Mouse (Mus musculus) kidney, embryonic 16.5 days (tissue): ENCODE data around the gene Phb. TPM values are rescaled to one million over a fixed set of nuclear protein-coding genes. Genes with fewer than 3 reads are reported as not detected.
"Not testable (repeated sequence)": the region's sequence is repeated elsewhere in the genome, so short reads cannot be mapped to it uniquely, and the experiment has no call there.

Experiments used
- ATAC-seq: fragments of 200-750 bp; cut with Nextera tagmentation; 2 replicates; pipeline ENCODE4 v1.8.0; 2017; ENCODE audit warnings: moderate TSS enrichment; ENCODE audit not compliant: low FRiP score, low TSS enrichment
- H3K27ac ChIP-seq: fragments of 300-500 bp; sonication (generic); 2 replicates; pipeline ENCODE4 v1.5.1; 2014; ENCODE audit warnings: low read length
- H3K27me3 ChIP-seq: fragments of 300-500 bp; sonication (generic); 2 replicates; pipeline ENCODE4 v1.6.1; 2014; ENCODE audit warnings: low read length, control low read depth, mixed read lengths; ENCODE audit not compliant: insufficient read depth
- H3K36me3 ChIP-seq: fragments of 300-500 bp; sonication (generic); 2 replicates; pipeline ENCODE4 v1.6.1; 2014; ENCODE audit warnings: low read length, control low read depth, mixed read lengths; ENCODE audit not compliant: insufficient read depth
- H3K4me1 ChIP-seq: fragments of 300-500 bp; sonication (generic); 2 replicates; pipeline ENCODE4 v1.6.1; 2014; ENCODE audit warnings: low read length, control low read depth, mixed read lengths; ENCODE audit not compliant: insufficient read depth
- H3K4me2 ChIP-seq: fragments of 300-500 bp; sonication (generic); replicated peaks from 2 replicates; pipeline ENCODE4 v1.6.1; 2014; ENCODE audit warnings: low read depth, low read length
- H3K4me3 ChIP-seq: fragments of 300-500 bp; sonication (generic); 2 replicates; pipeline ENCODE4 v1.5.1; 2014; ENCODE audit warnings: mild to moderate bottlenecking, low read length
- H3K9ac ChIP-seq: fragments of 300-500 bp; sonication (generic); replicated peaks from 2 replicates; pipeline ENCODE4 v1.6.1; 2014; ENCODE audit warnings: low read length
- H3K9me3 ChIP-seq: fragments of 300-500 bp; sonication (generic); 2 replicates; pipeline ENCODE4 v1.6.1; 2016; ENCODE audit warnings: low read length, control low read depth
- WGBS: fragments of 180-500 bp; shearing (Covaris S2); extraction: QIAGEN DNeasy Blood & Tissue Kit; methylation state at CpG from one replicate; pipeline ENCODE4 v1.1.7; 2014; 5-methylcytosine and 5-hydroxymethylcytosine counted together
- polyA plus RNA-seq: library from polyadenylated mRNA; unstranded; fragments of >200 nt; fragmentation: Nextera tagmentation; extraction: Ambion mirVana; gene quantifications from 2 replicates; pipeline ENCODE4 v1.2.1, GENCODE M21; 2015

The Phb gene
- polyA plus RNA-seq, 1 experiment from 2014 or later = 288 TPM

GRCm38 (mm10) chr11:95647791-95648190, 19.0 kb upstream of the Phb start:
- no peak overlapping the region for H3K4me3 ChIP-seq
- peaks cover 45% of the 10 kb centered on the region for H3K4me1 ChIP-seq
- 29% methylated on average over 3 of the region's 3 CpGs for WGBS
- H3K9me3 ChIP-seq = no peaks in the 10 kb centered on the region
- no peak for ATAC-seq
- no peaks in the 10 kb centered on the region for H3K36me3 ChIP-seq
- no peak overlapping the region for H3K9ac ChIP-seq
- peak overlapping the region; percentile 5; the same call in 1 of the 2 replicates for H3K27ac ChIP-seq
- peaks cover 23% of the 10 kb centered on the region for H3K27me3 ChIP-seq
- H3K4me2 ChIP-seq = no peak overlapping the region

DNA sequence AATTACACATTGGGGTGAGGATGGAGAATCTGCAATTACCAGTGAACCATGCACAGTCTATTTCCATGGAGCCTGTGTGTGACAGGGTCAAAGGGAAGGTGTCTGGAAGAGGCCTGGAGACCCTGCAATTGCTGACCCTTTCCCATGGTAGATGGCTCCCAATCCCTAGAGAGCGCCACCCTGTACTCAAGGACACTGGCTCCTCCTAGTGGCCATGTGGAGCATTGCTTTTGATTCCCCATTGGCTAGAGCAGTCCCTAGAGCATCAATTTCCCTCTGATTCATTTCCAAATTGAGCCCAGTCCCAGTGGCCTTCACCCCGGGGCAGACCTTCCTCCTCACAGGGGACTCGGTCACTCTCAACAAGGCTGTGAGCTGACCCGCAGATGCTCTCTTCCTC, 17.9 kb upstream of the Phb start:
- no peaks in the 10 kb centered on the region for H3K36me3 ChIP-seq
- no peak overlapping the region for H3K4me2 ChIP-seq
- H3K4me1 ChIP-seq = peaks cover 35% of the 10 kb centered on the region
- no peak overlapping the region for H3K27ac ChIP-seq
- peak; percentile 64 for ATAC-seq
- WGBS = 4% methylated on average over 4 of the region's 4 CpGs
- H3K27me3 ChIP-seq = peaks cover 19% of the 10 kb centered on the region; the same call in 1 of the 2 replicates
- no peak overlapping the region for H3K4me3 ChIP-seq
- no peaks in the 10 kb centered on the region for H3K9me3 ChIP-seq
- no peak overlapping the region for H3K9ac ChIP-seq

GRCm38 (mm10) chr11:95649560-95649959, 17.2 kb upstream of the Phb start:
- no peaks in the 10 kb centered on the region for H3K9me3 ChIP-seq
- peaks cover 29% of the 10 kb centered on the region for H3K4me1 ChIP-seq
- no peak overlapping the region for H3K4me2 ChIP-seq
- no peak overlapping the region for H3K4me3 ChIP-seq
- no peak for ATAC-seq
- no peak overlapping the region for H3K9ac ChIP-seq
- no peak overlapping the region for H3K27ac ChIP-seq
- WGBS = 58% methylated on average over 7 of the region's 7 CpGs
- H3K36me3 ChIP-seq = no peaks in the 10 kb centered on the region
- H3K27me3 ChIP-seq = peaks cover 11% of the 10 kb centered on the region; the same call in 1 of the 2 replicates

- Histone ChIP-seq H3K9me3 (no peaks in the 10 kb centered on the region), H3K4me2 (no peak overlapping the region), H3K4me1 (peaks cover 26% of the 10 kb centered on the region), H3K27ac (no peak overlapping the region), H3K4me3 (no peak overlapping the region), H3K36me3 (no peaks in the 10 kb centered on the region), H3K27me3 (peaks cover 9% of the 10 kb centered on the region; the same call in 1 of the 2 replicates), H3K9ac (no peak overlapping the region)
- WGBS = 65% methylated on average over 2 of the region's 2 CpGs
- no peak for ATAC-seq
Measured at GRCm38 (mm10) chr11:95650001-95650400, 16.8 kb upstream of the Phb start.

DNA sequence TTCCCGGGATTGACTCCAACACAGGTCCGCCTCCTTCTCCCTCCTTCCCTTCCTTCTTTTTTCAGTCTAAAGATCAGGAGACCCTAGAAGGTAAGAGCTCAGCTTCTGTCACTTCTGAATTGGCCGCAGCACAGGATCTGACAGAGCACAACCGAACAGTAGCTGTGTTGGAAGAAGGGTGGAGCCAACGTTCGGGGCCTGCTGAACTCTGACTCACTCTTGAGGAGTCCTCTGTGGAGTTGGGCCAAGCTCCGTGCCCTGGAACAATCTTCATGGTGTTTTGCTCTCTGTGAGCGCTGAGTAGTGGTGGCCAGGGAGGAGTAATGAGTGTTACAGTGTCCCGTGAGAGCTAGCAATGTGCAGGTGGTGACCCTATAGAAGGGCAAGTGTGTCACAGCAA, 15.8 kb upstream of the Phb start:
- ATAC-seq = peak; percentile 24; the same call in 1 of the 2 replicates

DNA sequence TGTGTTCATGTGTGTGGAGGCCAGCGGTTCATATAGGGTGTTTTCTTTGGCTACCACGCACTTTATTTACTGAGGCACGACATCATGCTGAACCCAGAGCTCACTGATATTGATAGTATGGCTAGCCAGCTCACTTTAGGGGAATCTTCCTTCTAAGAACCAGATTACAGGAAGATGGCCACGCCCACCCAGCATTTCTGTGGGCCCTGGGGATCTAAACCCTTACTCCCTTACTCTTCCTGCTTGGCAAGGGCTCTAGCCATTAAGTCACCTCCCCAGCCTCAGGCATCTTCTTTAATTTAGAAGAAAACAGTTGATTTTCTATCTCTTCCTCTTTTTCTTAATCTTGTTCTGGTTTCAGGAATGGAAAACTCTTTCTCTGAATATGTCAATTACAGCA, 9.3 kb upstream of the Phb start:
- H3K4me2 ChIP-seq = no peak overlapping the region
- no peaks in the 10 kb centered on the region for H3K4me1 ChIP-seq

More for the DNA sequence above, 15.8 kb upstream of the Phb start:
- WGBS = 50% methylated on average over 9 of the region's 9 CpGs
- no peak overlapping the region for H3K4me2 ChIP-seq
- H3K9ac ChIP-seq = no peak overlapping the region
- peaks cover 17% of the 10 kb centered on the region for H3K4me1 ChIP-seq
- H3K9me3 ChIP-seq = no peaks in the 10 kb centered on the region
- H3K4me3 ChIP-seq = no peak overlapping the region
- H3K36me3 ChIP-seq = no peaks in the 10 kb centered on the region
- no peak overlapping the region for H3K27ac ChIP-seq
- H3K27me3 ChIP-seq = 0 out of 2 replicates have a peak, but pooled peaks cover 3% of the 10 kb centered on the region

GRCm38 (mm10) chr11:95667177-95667576, 420 bp downstream of the Phb start:
- Histone ChIP-seq H3K27ac (peak overlapping the region; percentile 96), H3K9ac (peak overlapping the region; percentile 85), H3K4me3 (peak overlapping the region; percentile 87), H3K9me3 (no peaks in the 10 kb centered on the region), H3K27me3 (no peaks in the 10 kb centered on the region), H3K4me1 (peaks cover 15% of the 10 kb centered on the region; the same call in 1 of the 2 replicates), H3K4me2 (peak overlapping the region; percentile 67), H3K36me3 (peaks cover 37% of the 10 kb centered on the region)
- ATAC-seq = peak; percentile 74
- 2% methylated on average over 11 of the region's 11 CpGs for WGBS

More for the DNA sequence above, 9.3 kb upstream of the Phb start:
- Histone ChIP-seq H3K27me3 (no peaks in the 10 kb centered on the region), H3K9me3 (no peaks in the 10 kb centered on the region), H3K4me3 (no peak overlapping the region), H3K36me3 (no peaks in the 10 kb centered on the region), H3K9ac (no peak overlapping the region), H3K27ac (no peak overlapping the region)
- 69% methylated on average over 4 of the region's 4 CpGs for WGBS
- no peak for ATAC-seq

DNA sequence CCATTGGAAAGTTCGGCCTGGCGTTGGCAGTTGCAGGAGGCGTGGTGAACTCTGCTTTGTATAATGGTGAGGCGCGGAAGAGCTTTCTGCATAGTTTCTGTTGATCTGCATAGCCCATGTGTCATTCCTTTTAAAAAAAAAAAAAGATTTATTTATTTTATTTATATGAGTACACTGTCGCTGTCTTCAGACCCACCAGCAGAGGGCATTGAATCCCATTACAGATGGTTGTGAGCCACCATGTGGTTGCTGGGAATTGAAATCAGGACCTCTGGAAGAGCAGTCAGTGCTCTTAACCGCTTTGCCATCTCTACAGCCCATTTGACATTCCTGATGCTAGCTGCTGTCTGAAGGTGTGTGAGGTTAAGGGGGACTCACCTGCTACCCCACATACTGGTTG, 1.3 kb downstream of the Phb start:
- Histone ChIP-seq H3K4me3 (peak overlapping the region; percentile 87), H3K4me1 (peaks cover 15% of the 10 kb centered on the region; the same call in 1 of the 2 replicates), H3K36me3 (peaks cover 43% of the 10 kb centered on the region), H3K4me2 (peak overlapping the region; percentile 67)
- H3K9ac ChIP-seq, H3K27ac ChIP-seq, H3K27me3 ChIP-seq, ATAC-seq, H3K9me3 ChIP-seq: not testable (repeated sequence)
- WGBS = 94% methylated on average over 7 of the region's 7 CpGs

GRCm38 (mm10) chr11:95675498-95675897, 8.7 kb downstream of the Phb start:
- Histone ChIP-seq H3K36me3 (peaks cover 72% of the 10 kb centered on the region), H3K4me2 (no peak overlapping the region), H3K27ac (peak overlapping the region; percentile 70), H3K9me3 (no peaks in the 10 kb centered on the region), H3K4me1 (peaks cover 9% of the 10 kb centered on the region), H3K27me3 (no peaks in the 10 kb centered on the region), H3K9ac (no peak overlapping the region), H3K4me3 (no peak overlapping the region)
- WGBS = 82% methylated on average over 14 of the region's 14 CpGs
- ATAC-seq = no peak

DNA sequence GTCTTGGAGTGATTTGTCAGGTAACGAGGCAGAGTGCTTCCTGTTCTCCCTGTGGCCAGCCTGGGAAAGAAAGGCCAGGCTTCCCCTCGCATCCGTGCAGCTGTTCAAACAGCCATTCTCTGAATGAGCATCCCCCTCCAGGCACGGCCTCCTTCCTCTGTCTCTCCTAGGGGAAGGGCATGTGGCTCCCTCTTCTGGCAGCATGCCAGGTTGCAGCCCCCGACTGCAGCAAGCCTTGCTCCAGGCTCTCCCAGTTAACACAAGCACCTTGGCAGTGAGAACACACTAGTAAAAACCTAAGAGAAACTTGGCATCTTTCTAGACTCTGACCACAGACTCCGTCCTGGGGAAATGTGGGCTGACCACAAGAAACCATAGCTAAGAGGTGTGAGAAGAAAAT, 9.6 kb downstream of the Phb start:
- Histone ChIP-seq H3K36me3 (peaks cover 68% of the 10 kb centered on the region), H3K27me3 (no peaks in the 10 kb centered on the region), H3K9ac (no peak overlapping the region), H3K4me1 (peaks cover 9% of the 10 kb centered on the region), H3K4me2 (no peak overlapping the region), H3K9me3 (no peaks in the 10 kb centered on the region), H3K27ac (peak overlapping the region; percentile 70; the same call in 1 of the 2 replicates), H3K4me3 (no peak overlapping the region)
- 13% methylated on average over 6 of the region's 6 CpGs for WGBS
- peak; percentile 67 for ATAC-seq
